Mouse (Mus musculus) T-helper 17 cell (primary cell): ENCODE results near the gene Adam33.
"Not testable (repeated sequence)": the region's sequence is repeated elsewhere in the genome, so short reads cannot be mapped to it uniquely, and the experiment has no call there.

Experiments used
- in situ Hi-C, 2 experiments: fragments of 300-600 bp; cut with MboI, MseI; formaldehyde crosslinking; loops; 1 replicate in 1 of 2; 2 replicates in 1 of 2; pipeline ENCODE4 v1.15.1; 2025; ENCODE audit warnings: high pct_unique_total_duplicates in 2 of 2

Adam33 gene

GRCm38 (mm10) chr2:131059377-131059776 is 4.2 kb downstream of the Adam33 start:
- in situ Hi-C loops = loop anchor here in 1 of 2 experiments (10.0 kb wide), 1 partner anchor 1025 kb away; no protein-coding TSS in a partner anchor

GRCm38 (mm10) chr2:131058672-131059071 is 4.9 kb downstream of the Adam33 start:
- in situ Hi-C loops = loop anchor here in 1 of 2 experiments (10.0 kb wide), 1 partner anchor 1026 kb away; no protein-coding TSS in a partner anchor

GRCm38 (mm10) chr2:131056191-131056590 is 7.4 kb downstream of the Adam33 start:
- in situ Hi-C loops = loop anchor here in 1 of 2 experiments (10.0 kb wide), 1 partner anchor 1029 kb away; no protein-coding TSS in a partner anchor

- in situ Hi-C loops = loop anchor here in 1 of 2 experiments (10.0 kb wide), 1 partner anchor 1029 kb away; no protein-coding TSS in a partner anchor
These were observed 8.0 kb downstream of the Adam33 start for GRCm38 (mm10) chr2:131055631-131056030.

GRCm38 (mm10) chr2:131054646-131055264 is 8.9 kb downstream of the Adam33 start:
- in situ Hi-C loops = loop anchor here (5.0 to 10.0 kb wide), 2 partner anchors 753 to 1030 kb away; no protein-coding TSS in a partner anchor

GRCm38 (mm10) chr2:131053851-131054645 is 9.6 kb downstream of the Adam33 start:
- in situ Hi-C loops = loop anchor here (5.0 to 10.0 kb wide), 2 partner anchors 753 to 1031 kb away; no protein-coding TSS in a partner anchor

- in situ Hi-C loops = loop anchor here (5.0 to 10.0 kb wide), 2 partner anchors 754 to 1032 kb away; no protein-coding TSS in a partner anchor
These were observed 10.7 kb downstream of the Adam33 start for GRCm38 (mm10) chr2:131052862-131053418.

GRCm38 (mm10) chr2:131052043-131052442 is 11.6 kb downstream of the Adam33 start:
- in situ Hi-C loops = loop anchor here (5.0 to 10.0 kb wide), 2 partner anchors 755 to 1033 kb away; no protein-coding TSS in a partner anchor

GRCm38 (mm10) chr2:131046025-131046424 is 17.6 kb downstream of the Adam33 start:
- in situ Hi-C loops = no loop called here

GRCm38 (mm10) chr2:131044989-131045720 is 18.5 kb downstream of the Adam33 start:
- in situ Hi-C loops = no loop called here

GRCm38 (mm10) chr2:131044354-131044852 is 19.2 kb downstream of the Adam33 start:
- in situ Hi-C loops = no loop called here

GRCm38 (mm10) chr2:131042988-131043387 is 20.6 kb downstream of the Adam33 start, which contains the start of gene Gfra4:
Gfra4 (minus strand) TSS chr2:131043088.
- in situ Hi-C loops = no loop called here

GRCm38 (mm10) chr2:131040854-131041825 is 22.5 kb downstream of the Adam33 start:
- in situ Hi-C loops = no loop called here

GRCm38 (mm10) chr2:131038675-131039074 is 24.9 kb downstream of the Adam33 start:
- in situ Hi-C loops = no loop called here

GRCm38 (mm10) chr2:131038197-131038596 is 25.4 kb downstream of the Adam33 start:
- in situ Hi-C loops = no loop called here

GRCm38 (mm10) chr2:131037226-131037990 is 26.2 kb downstream of the Adam33 start:
- in situ Hi-C loops = no loop called here

GRCm38 (mm10) chr2:131036757-131037156 is 26.9 kb downstream of the Adam33 start:
- in situ Hi-C loops = no loop called here

- in situ Hi-C loops = no loop called here
These were observed 27.3 kb downstream of the Adam33 start for GRCm38 (mm10) chr2:131036343-131036742.

GRCm38 (mm10) chr2:131031406-131031805 is 32.2 kb downstream of the Adam33 start:
- in situ Hi-C loops = not testable (repeated sequence)
